Mouse (Mus musculus) megakaryocyte, embryonic 14.5 days (primary cell): ENCODE measurements at regions not wholly inside any gene's neighbourhood (a gene's known extent, or its start where the extent isn't known, plus 50 kb on each side); places are given as distances from the start of the nearest gene placed in this dataset.

Experiments
- FLI1 ChIP-seq: IDR thresholded peaks from 2 replicates; pipeline ENCODE4 v1.6.1; 2012; ENCODE audit warnings: low read length, inconsistent platforms, mixed read lengths
- GATA1 ChIP-seq: IDR thresholded peaks from 3 replicates; pipeline ENCODE4 v1.6.1; 2012; ENCODE audit warnings: mixed read lengths, low read length, inconsistent platforms, borderline replicate concordance

DNA sequence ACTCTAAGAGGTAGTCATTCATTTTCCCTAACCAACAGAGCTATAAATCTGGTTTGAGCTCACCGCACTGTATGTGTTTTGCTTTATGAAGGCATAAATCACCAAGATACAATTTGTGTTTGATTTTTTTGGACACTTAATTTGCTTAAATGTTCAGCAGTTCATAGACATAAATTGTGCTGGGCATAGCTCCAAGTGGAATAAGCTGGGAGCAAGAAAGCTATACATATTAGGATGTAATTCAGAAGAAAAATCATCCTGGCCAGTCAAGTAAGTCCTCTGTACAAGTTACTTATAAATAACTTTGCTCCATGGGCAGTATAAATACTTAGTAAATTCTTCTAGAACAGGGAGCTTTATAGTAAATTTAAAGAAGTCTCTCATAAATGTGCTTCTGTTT, 267.0 kb upstream of the Atp5g3 start:
- TF ChIP-seq FLI1 = no peak
- no peak for TF ChIP-seq GATA1
